Mouse (Mus musculus) induced T-regulatory cell, adult 2 months (primary cell): Measurements from ENCODE around the gene Ppp6r3.

Source experiments
- DNase-seq: peaks from one replicate; pipeline ENCODE4 v3.0.0-alpha.2; 2012; ENCODE audit warnings: low read depth

The Ppp6r3 gene

GRCm38 (mm10) chr19:3519471-3520169, 55.9 kb downstream of the Ppp6r3 start:
- DNase-seq = no peak

- no peak for DNase-seq
Observed at GRCm38 (mm10) chr19:3497216-3497615, 78.3 kb downstream of the Ppp6r3 start.

GRCm38 (mm10) chr19:3489826-3490225, 85.7 kb downstream of the Ppp6r3 start:
- DNase-seq = no peak

GRCm38 (mm10) chr19:3482831-3483230, 92.7 kb downstream of the Ppp6r3 start:
- no peak for DNase-seq

- no peak for DNase-seq
Observed at GRCm38 (mm10) chr19:3480101-3480500, 95.4 kb downstream of the Ppp6r3 start.

GRCm38 (mm10) chr19:3476996-3477395, 98.6 kb downstream of the Ppp6r3 start:
- no peak for DNase-seq

GRCm38 (mm10) chr19:3471218-3471617, 104.3 kb downstream of the Ppp6r3 start:
- DNase-seq = peak; percentile 31

- DNase-seq = no peak
Observed at GRCm38 (mm10) chr19:3467574-3467973, 108.0 kb downstream of the Ppp6r3 start.

GRCm38 (mm10) chr19:3459986-3460385, 115.6 kb downstream of the Ppp6r3 start:
- no peak for DNase-seq

- no peak for DNase-seq
Observed at GRCm38 (mm10) chr19:3458331-3459099, 117.0 kb downstream of the Ppp6r3 start.

GRCm38 (mm10) chr19:3457700-3458099, 117.8 kb downstream of the Ppp6r3 start:
- no peak for DNase-seq

- DNase-seq = peak; percentile 43
Observed at GRCm38 (mm10) chr19:3451649-3452048, 123.9 kb downstream of the Ppp6r3 start.

- peak; percentile 79 for DNase-seq
Observed at GRCm38 (mm10) chr19:3451170-3451569, 124.4 kb downstream of the Ppp6r3 start.

- no peak for DNase-seq
Observed at GRCm38 (mm10) chr19:3450714-3451113, 124.8 kb downstream of the Ppp6r3 start.

GRCm38 (mm10) chr19:3449248-3449647, 126.3 kb downstream of the Ppp6r3 start:
- no peak for DNase-seq

- peak; percentile 18 for DNase-seq
Observed at GRCm38 (mm10) chr19:3447348-3447747, 128.2 kb downstream of the Ppp6r3 start.

- DNase-seq = no peak
Observed at GRCm38 (mm10) chr19:3441092-3441491, 134.5 kb downstream of the Ppp6r3 start.

- DNase-seq = no peak
Observed at GRCm38 (mm10) chr19:3440667-3441066, 134.9 kb downstream of the Ppp6r3 start.

- no peak for DNase-seq
Observed at GRCm38 (mm10) chr19:3437980-3438379, 137.6 kb downstream of the Ppp6r3 start.

- DNase-seq = peak; percentile 57
Observed at GRCm38 (mm10) chr19:3436840-3437239, 138.7 kb downstream of the Ppp6r3 start.

GRCm38 (mm10) chr19:3435824-3436223, 139.7 kb downstream of the Ppp6r3 start:
- no peak for DNase-seq

GRCm38 (mm10) chr19:3434641-3435040, 140.9 kb downstream of the Ppp6r3 start:
- no peak for DNase-seq

GRCm38 (mm10) chr19:3434124-3434523, 141.4 kb downstream of the Ppp6r3 start:
- no peak for DNase-seq
